Mouse (Mus musculus): Measurements from ENCODE around the gene Rnaset2b.
A peak's percentile ranks its signal among the peaks of the same experiment; 100 is the strongest.
"Not testable (repeated sequence)": the region's sequence is repeated elsewhere in the genome, so short reads cannot be mapped to it uniquely, and the experiment has no call there.

Rnaset2b gene

GRCm38 (mm10) chr17:6979380-6979779 lies 8.9 kb downstream of the Rnaset2b start:
- ATAC-seq (ENCODE audit: insufficient number of reproducible peaks, low FRiP score, low TSS enrichment), result not testable (repeated sequence)

- ATAC-seq (ENCODE audit: insufficient number of reproducible peaks, low FRiP score, low TSS enrichment), result not testable (repeated sequence)
Measured at GRCm38 (mm10) chr17:6980144-6980543, 9.7 kb downstream of the Rnaset2b start.

- ATAC-seq (ENCODE audit: insufficient number of reproducible peaks, low FRiP score, low TSS enrichment), result not testable (repeated sequence)
Measured at GRCm38 (mm10) chr17:6986118-6986517, 15.7 kb downstream of the Rnaset2b start.

- ATAC-seq (ENCODE audit: insufficient number of reproducible peaks, low FRiP score, low TSS enrichment), result peak; percentile 32; the same call in 1 of the 2 replicates
Measured at GRCm38 (mm10) chr17:6995504-6995903, 25.1 kb downstream of the Rnaset2b start.

GRCm38 (mm10) chr17:6996826-6997225 lies 26.4 kb downstream of the Rnaset2b start:
- ATAC-seq (ENCODE audit: insufficient number of reproducible peaks, low FRiP score, low TSS enrichment), result not testable (repeated sequence)

GRCm38 (mm10) chr17:6997778-6998490 lies 27.5 kb downstream of the Rnaset2b start:
- peak; percentile 82 for ATAC-seq (ENCODE audit: insufficient number of reproducible peaks, low FRiP score, low TSS enrichment)

GRCm38 (mm10) chr17:7001790-7002585 lies 31.6 kb downstream of the Rnaset2b start:
- ATAC-seq (ENCODE audit: insufficient number of reproducible peaks, low FRiP score, low TSS enrichment), result peak; percentile 32

GRCm38 (mm10) chr17:7003392-7003791 lies 33.0 kb downstream of the Rnaset2b start:
- ATAC-seq (ENCODE audit: insufficient number of reproducible peaks, low FRiP score, low TSS enrichment), result not testable (repeated sequence)

GRCm38 (mm10) chr17:7005646-7006045 lies 35.2 kb downstream of the Rnaset2b start:
- ATAC-seq (ENCODE audit: insufficient number of reproducible peaks, low FRiP score, low TSS enrichment), result not testable (repeated sequence)

- not testable (repeated sequence) for ATAC-seq (ENCODE audit: insufficient number of reproducible peaks, low FRiP score, low TSS enrichment)
Measured at GRCm38 (mm10) chr17:7008885-7009284, 38.5 kb downstream of the Rnaset2b start.

- not testable (repeated sequence) for ATAC-seq (ENCODE audit: insufficient number of reproducible peaks, low FRiP score, low TSS enrichment)
Measured at GRCm38 (mm10) chr17:7009440-7009839, 39.0 kb downstream of the Rnaset2b start.

- ATAC-seq (ENCODE audit: insufficient number of reproducible peaks, low FRiP score, low TSS enrichment), result not testable (repeated sequence)
Measured at GRCm38 (mm10) chr17:7009901-7010300, 39.5 kb downstream of the Rnaset2b start.

GRCm38 (mm10) chr17:7014190-7014589 lies 43.8 kb downstream of the Rnaset2b start:
- ATAC-seq (ENCODE audit: insufficient number of reproducible peaks, low FRiP score, low TSS enrichment), result not testable (repeated sequence)

GRCm38 (mm10) chr17:7025257-7025656 lies 54.8 kb downstream of the Rnaset2b start, which contains the start of gene Gm1604a:
Gm1604a (plus strand) TSS chr17:7025568.
- 0 out of 2 replicates have a peak, but pooled peaks have one; percentile 45 for ATAC-seq (ENCODE audit: insufficient number of reproducible peaks, low FRiP score, low TSS enrichment)

- not testable (repeated sequence) for ATAC-seq (ENCODE audit: insufficient number of reproducible peaks, low FRiP score, low TSS enrichment)
Measured at GRCm38 (mm10) chr17:7025764-7026346, 55.4 kb downstream of the Rnaset2b start.

- not testable (repeated sequence) for ATAC-seq (ENCODE audit: insufficient number of reproducible peaks, low FRiP score, low TSS enrichment)
Measured at GRCm38 (mm10) chr17:7030204-7030603, 59.8 kb downstream of the Rnaset2b start.

- not testable (repeated sequence) for ATAC-seq (ENCODE audit: insufficient number of reproducible peaks, low FRiP score, low TSS enrichment)
Measured at GRCm38 (mm10) chr17:7030622-7031174, 60.3 kb downstream of the Rnaset2b start.

GRCm38 (mm10) chr17:7033192-7034166 lies 63.0 kb downstream of the Rnaset2b start:
- ATAC-seq (ENCODE audit: insufficient number of reproducible peaks, low FRiP score, low TSS enrichment), result not testable (repeated sequence)

All from cerebellum, adult (tissue).